Mouse (Mus musculus): ENCODE measurements around the gene Olfr1131. TPM values are rescaled to one million over a fixed set of nuclear protein-coding genes. Genes with fewer than 3 reads are reported as not detected.
"Not testable (repeated sequence)": the region's sequence is repeated elsewhere in the genome, so short reads cannot be mapped to it uniquely, and the experiment has no call there.

Gene Olfr1131
- polyA plus RNA-seq (2012; rRNA removed): not detected in 2 replicates

- Histone ChIP-seq H3K27ac (ENCODE audit: insufficient read depth, low read depth, low read length) (no peak within 1 kb of the TSS), H3K4me1 (ENCODE audit: control insufficient read depth, insufficient read depth, insufficient read length, low read length) (no peaks in the 10 kb centered on the region), H3K27me3 (ENCODE audit: control insufficient read depth, insufficient read depth, low read length) (no peaks in the 10 kb centered on the region), H3K4me3 (ENCODE audit: low read depth, low read length) (no peak within 1 kb of the TSS), H3K36me3 (ENCODE audit: control insufficient read depth, insufficient read depth, low read length) (no peaks in the 10 kb centered on the region)
- WGBS: 68% methylated on average over 3 of the region's 3 CpGs
- no peak for TF ChIP-seq CTCF (IDR thresholded peaks at IDR 0.05; ENCODE audit: extremely low read depth, insufficient read length, insufficient replicate concordance, low read depth, low read length)
- no peak for TF ChIP-seq POLR2A (IDR thresholded peaks at IDR 0.05; ENCODE audit: low read depth, low read length)
Observed at GRCm38 (mm10) chr2:87626804-87627203, at the start of gene Olfr1131. Gene Olfr1131, plus strand, starts transcription at chr2:87627104.

- H3K4me3 ChIP-seq (ENCODE audit: low read depth, low read length); H3K27ac ChIP-seq (ENCODE audit: insufficient read depth, low read depth, low read length); H3K27me3 ChIP-seq (ENCODE audit: control insufficient read depth, insufficient read depth, low read length); H3K36me3 ChIP-seq (ENCODE audit: control insufficient read depth, insufficient read depth, low read length); H3K4me1 ChIP-seq (ENCODE audit: control insufficient read depth, insufficient read depth, insufficient read length, low read length): not testable (repeated sequence)
Observed at GRCm38 (mm10) chr2:87605912-87606311, 21.0 kb upstream of the Olfr1131 start, which contains the start of gene Olfr1130. Gene Olfr1130, plus strand, starts transcription at chr2:87606212.

- Histone ChIP-seq H3K36me3 (ENCODE audit: control insufficient read depth, insufficient read depth, low read length) (no peaks in the 10 kb centered on the region), H3K27ac (ENCODE audit: insufficient read depth, low read depth, low read length) (no peak within 1 kb of the TSS), H3K4me3 (ENCODE audit: low read depth, low read length) (no peak within 1 kb of the TSS), H3K4me1 (ENCODE audit: control insufficient read depth, insufficient read depth, insufficient read length, low read length) (no peaks in the 10 kb centered on the region), H3K27me3 (ENCODE audit: control insufficient read depth, insufficient read depth, low read length) (no peaks in the 10 kb centered on the region)
- TF ChIP-seq CTCF (IDR thresholded peaks at IDR 0.05; ENCODE audit: extremely low read depth, insufficient read length, insufficient replicate concordance, low read depth, low read length) (no peak), POLR2A (IDR thresholded peaks at IDR 0.05; ENCODE audit: low read depth, low read length) (no peak)
Observed at GRCm38 (mm10) chr2:87637435-87637834, 10.5 kb downstream of the Olfr1131 start, which contains the start of gene Olfr1132. Gene Olfr1132, minus strand, starts transcription at chr2:87637535.

- H3K4me3 ChIP-seq (ENCODE audit: low read depth, low read length): no peak overlapping the region
- no peaks in the 10 kb centered on the region for H3K4me1 ChIP-seq (ENCODE audit: control insufficient read depth, insufficient read depth, insufficient read length, low read length)
- TF ChIP-seq POLR2A (IDR thresholded peaks at IDR 0.05; ENCODE audit: low read depth, low read length): no peak
- TF ChIP-seq CTCF (IDR thresholded peaks at IDR 0.05; ENCODE audit: extremely low read depth, insufficient read length, insufficient replicate concordance, low read depth, low read length): no peak
- H3K27me3 ChIP-seq (ENCODE audit: control insufficient read depth, insufficient read depth, low read length): no peaks in the 10 kb centered on the region
- no peaks in the 10 kb centered on the region for H3K36me3 ChIP-seq (ENCODE audit: control insufficient read depth, insufficient read depth, low read length)
- no peak overlapping the region for H3K27ac ChIP-seq (ENCODE audit: insufficient read depth, low read depth, low read length)
Observed at GRCm38 (mm10) chr2:87642441-87642840, 15.5 kb downstream of the Olfr1131 start.

GRCm38 (mm10) chr2:87647274-87647673 is 20.4 kb downstream of the Olfr1131 start, which contains the start of gene Olfr1133:
Gene Olfr1133, minus strand, starts transcription at chr2:87647374.
- no peak for TF ChIP-seq POLR2A (IDR thresholded peaks at IDR 0.05; ENCODE audit: low read depth, low read length)
- Histone ChIP-seq H3K36me3 (ENCODE audit: control insufficient read depth, insufficient read depth, low read length) (no peaks in the 10 kb centered on the region), H3K27ac (ENCODE audit: insufficient read depth, low read depth, low read length) (no peak within 1 kb of the TSS), H3K4me3 (ENCODE audit: low read depth, low read length) (no peak within 1 kb of the TSS), H3K4me1 (ENCODE audit: control insufficient read depth, insufficient read depth, insufficient read length, low read length) (no peaks in the 10 kb centered on the region), H3K27me3 (ENCODE audit: control insufficient read depth, insufficient read depth, low read length) (no peaks in the 10 kb centered on the region)

- Histone ChIP-seq H3K36me3 (ENCODE audit: control insufficient read depth, insufficient read depth, low read length) (no peaks in the 10 kb centered on the region), H3K27me3 (ENCODE audit: control insufficient read depth, insufficient read depth, low read length) (no peaks in the 10 kb centered on the region), H3K4me1 (ENCODE audit: control insufficient read depth, insufficient read depth, insufficient read length, low read length) (no peaks in the 10 kb centered on the region), H3K27ac (ENCODE audit: insufficient read depth, low read depth, low read length) (no peak within 1 kb of the TSS), H3K4me3 (ENCODE audit: low read depth, low read length) (no peak within 1 kb of the TSS)
- WGBS: 76% methylated on average over 2 of the region's 2 CpGs
- TF ChIP-seq CTCF (IDR thresholded peaks at IDR 0.05; ENCODE audit: extremely low read depth, insufficient read length, insufficient replicate concordance, low read depth, low read length): no peak
Observed at GRCm38 (mm10) chr2:87658360-87658759, 31.5 kb downstream of the Olfr1131 start, which contains the start of gene Olfr1134. Gene Olfr1134, minus strand, starts transcription at chr2:87658460.

- no peak for TF ChIP-seq POLR2A (IDR thresholded peaks at IDR 0.05; ENCODE audit: low read depth, low read length)
- 12% methylated on average over 1 of the region's 1 CpGs for WGBS
- Histone ChIP-seq H3K4me1 (ENCODE audit: control insufficient read depth, insufficient read depth, insufficient read length, low read length) (no peaks in the 10 kb centered on the region), H3K27ac (ENCODE audit: insufficient read depth, low read depth, low read length) (no peak within 1 kb of the TSS), H3K27me3 (ENCODE audit: control insufficient read depth, insufficient read depth, low read length) (no peaks in the 10 kb centered on the region), H3K36me3 (ENCODE audit: control insufficient read depth, insufficient read depth, low read length) (no peaks in the 10 kb centered on the region), H3K4me3 (ENCODE audit: low read depth, low read length) (no peak within 1 kb of the TSS)
Observed at GRCm38 (mm10) chr2:87673564-87673963, 46.7 kb downstream of the Olfr1131 start, which contains the start of gene Olfr1135. Gene Olfr1135, minus strand, starts transcription at chr2:87673664.

Other genes starting within 250 kb of the Olfr1131 start
- gene Olfr1122, start 241.3 kb upstream of the Olfr1131 start, polyA plus RNA-seq (2012; rRNA removed): not detected in 2 replicates
- not detected in 2 replicates for gene Olfr1123, start 210.5 kb upstream of the Olfr1131 start, polyA plus RNA-seq (2012; rRNA removed)
- gene Olfr1124, start 196.8 kb upstream of the Olfr1131 start, polyA plus RNA-seq (2012; rRNA removed): not detected in 2 replicates
- gene Olfr1126, start 173.1 kb upstream of the Olfr1131 start, polyA plus RNA-seq (2012; rRNA removed): not detected in 2 replicates
- gene Pramel7, start 130.0 kb upstream of the Olfr1131 start, polyA plus RNA-seq (2012; rRNA removed): not detected in 2 replicates
- not detected in 2 replicates for gene Pramel6, start 120.5 kb upstream of the Olfr1131 start, polyA plus RNA-seq (2012; rRNA removed)
- not detected in 2 replicates for gene Olfr153, start 95.3 kb upstream of the Olfr1131 start, polyA plus RNA-seq (2012; rRNA removed)
- gene Olfr1128, start 81.6 kb upstream of the Olfr1131 start, polyA plus RNA-seq (2012; rRNA removed): not detected in 2 replicates
- not detected in 2 replicates for gene Olfr1129, start 53.2 kb upstream of the Olfr1131 start, polyA plus RNA-seq (2012; rRNA removed)
- gene Olfr1130, start 20.9 kb upstream of the Olfr1131 start, polyA plus RNA-seq (2012; rRNA removed): not detected in 2 replicates
- gene Olfr1132, start 10.4 kb downstream of the Olfr1131 start, polyA plus RNA-seq (2012; rRNA removed): not detected in 2 replicates
- not detected in 2 replicates for gene Olfr1133, start 20.3 kb downstream of the Olfr1131 start, polyA plus RNA-seq (2012; rRNA removed)
- gene Olfr1134, start 31.4 kb downstream of the Olfr1131 start, polyA plus RNA-seq (2012; rRNA removed): not detected in 2 replicates
- gene Olfr1135, start 46.6 kb downstream of the Olfr1131 start, polyA plus RNA-seq (2012; rRNA removed): not detected in 2 replicates
- gene Olfr1136, start 66.8 kb downstream of the Olfr1131 start, polyA plus RNA-seq (2012; rRNA removed): not detected in 2 replicates
- gene Olfr1137, start 86.1 kb downstream of the Olfr1131 start, polyA plus RNA-seq (2012; rRNA removed): not detected in 2 replicates
- gene Olfr1138, start 112.9 kb downstream of the Olfr1131 start, polyA plus RNA-seq (2012; rRNA removed): not detected in 2 replicates
- not detected in 2 replicates for gene Olfr1140, start 116.6 kb downstream of the Olfr1131 start, polyA plus RNA-seq (2012; rRNA removed)
- gene Olfr1141, start 126.9 kb downstream of the Olfr1131 start, polyA plus RNA-seq (2012; rRNA removed): not detected in 2 replicates
- gene Olfr152, start 152.4 kb downstream of the Olfr1131 start, polyA plus RNA-seq (2012; rRNA removed): not detected in 2 replicates
- gene Olfr1143, start 173.5 kb downstream of the Olfr1131 start, polyA plus RNA-seq (2012; rRNA removed): not detected in 2 replicates
- gene Olfr1145, start 182.7 kb downstream of the Olfr1131 start, polyA plus RNA-seq (2012; rRNA removed): not detected in 2 replicates
- gene Olfr1148, start 203.4 kb downstream of the Olfr1131 start, polyA plus RNA-seq (2012; rRNA removed): not detected in 2 replicates
- not detected in 2 replicates for gene Olfr1150-ps1, start 216.9 kb downstream of the Olfr1131 start, polyA plus RNA-seq (2012; rRNA removed)
- gene Olfr1151, start 228.8 kb downstream of the Olfr1131 start, polyA plus RNA-seq (2012; rRNA removed): not detected in 2 replicates
- gene Olfr1152, start 239.4 kb downstream of the Olfr1131 start, polyA plus RNA-seq (2012; rRNA removed): not detected in 2 replicates

All from small intestine, adult 2 months (tissue).